Comparison of ENCODE assay signal across 12 mouse cellular contexts in the genomic region with DNA sequence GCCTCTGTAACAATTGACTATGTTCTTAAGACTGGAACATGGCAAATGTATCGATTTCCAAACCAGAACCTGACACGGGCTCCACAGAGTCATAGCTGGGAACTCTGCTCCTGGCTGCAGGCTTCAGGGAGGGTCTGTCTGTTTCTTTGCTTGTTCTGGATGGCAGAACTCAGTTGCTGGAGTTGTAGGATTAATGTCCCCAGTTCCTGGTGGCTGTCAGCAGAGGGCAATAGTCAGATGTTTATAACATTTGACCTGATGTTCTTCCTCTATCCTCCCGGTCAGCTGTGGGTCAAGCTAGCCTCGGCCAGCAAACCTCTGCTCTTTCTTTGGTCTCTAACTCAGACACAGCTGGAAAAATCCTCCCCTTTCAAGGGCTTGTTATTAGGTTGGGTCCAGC.
DNase-seq lines count a peak whose midpoint lies in the region; ATAC-seq and TF ChIP-seq lines count a peak whose summit lies in the region.
"Had no signal": no experiment of that assay in that cellular context is flagged by ENCODE, and none has a peak within 500 bp of the region (broad histone marks: within the 10 kb centered on the region; RNA-seq: fewer than 3 reads in every experiment).

No protein-coding gene starts in this region.

- intact Hi-C loops in gastrocnemius, adult 2 months (cut with DNase I), result loop anchor here (1.0 to 10.0 kb wide), 2 partner anchors 39 to 412 kb away; no protein-coding TSS in a partner anchor
- intact Hi-C loops in left cerebral cortex, adult 2 months (cut with DNase I), result loop anchor here (5.0 to 10.0 kb wide), 4 partner anchors 60 to 565 kb away; no protein-coding TSS in a partner anchor
- intact Hi-C loops in left cerebral cortex, postnatal 14 days (cut with DNase I), result loop anchor here (2.0 to 5.0 kb wide), 2 partner anchors 98 to 565 kb away; no protein-coding TSS in a partner anchor

- no peaks in the 10 kb centered on the region for H3K4me1 ChIP-seq in ES-Bruce4 (ENCODE audit: control insufficient read depth, insufficient read depth, low read length)
- H3K4me1 ChIP-seq: embryonic facial prominence, embryonic 12.5 days; neural tube, embryonic 12.5 days had no signal

- H3K9me3 ChIP-seq in ES-Bruce4 (replicated peaks; ENCODE audit: control insufficient read depth, insufficient read depth, low read length, poor library complexity, severe bottlenecking), result peaks cover 3% of the 10 kb centered on the region; the same call in 1 of the 2 replicates
- H3K9me3 ChIP-seq: embryonic facial prominence, embryonic 12.5 days had no signal

- peak; percentile 54 for TF ChIP-seq CTCF in gastrocnemius, adult 2 months (IDR thresholded peaks at IDR 0.05)
- peak; percentile 39 for TF ChIP-seq CTCF in left cerebral cortex, adult 2 months (IDR thresholded peaks at IDR 0.05)
- TF ChIP-seq CTCF in ES-Bruce4 (IDR thresholded peaks at IDR 0.05; ENCODE audit: low read depth, low read length), result peak; percentile 7

- H3K27me3 ChIP-seq in ES-Bruce4 (ENCODE audit: control insufficient read depth, insufficient read depth, low read length, poor library complexity, severe bottlenecking), result no peaks in the 10 kb centered on the region
- H3K27me3 ChIP-seq: embryonic facial prominence, embryonic 12.5 days; neural tube, embryonic 12.5 days had no signal

- no peak overlapping the region for H3K9ac ChIP-seq in ES-Bruce4 (ENCODE audit: low read depth, poor library complexity, severe bottlenecking)
- H3K9ac ChIP-seq: embryonic facial prominence, embryonic 12.5 days; neural tube, embryonic 12.5 days had no signal

- TF ChIP-seq POLR2A in ES-Bruce4 (IDR thresholded peaks at IDR 0.05; ENCODE audit: insufficient read depth, low read length), result no peak

- no peak for ATAC-seq in inflammation-experienced regulatory T-cells, adult 6 months
- ATAC-seq: forebrain, embryonic 14.5 days had no signal

- H3K27ac ChIP-seq in gastrocnemius, adult 2 months, result no peak overlapping the region
- peak overlapping the region; percentile 4; the same call in 1 of the 2 replicates for H3K27ac ChIP-seq in left cerebral cortex, adult 2 months
- H3K27ac ChIP-seq in ES-Bruce4 (ENCODE audit: insufficient read depth, low read length), result no peak overlapping the region
- H3K27ac ChIP-seq: embryonic facial prominence, embryonic 12.5 days; macrophage; neural tube, embryonic 12.5 days had no signal

- no peak for TF ChIP-seq EP300 in ES-Bruce4 (IDR thresholded peaks at IDR 0.05; ENCODE audit: insufficient read depth, low read depth, low read length)

- no peaks in the 10 kb centered on the region for H3K36me3 ChIP-seq in ES-Bruce4 (ENCODE audit: control insufficient read depth, insufficient read depth, low read length, poor library complexity, severe bottlenecking)
- H3K36me3 ChIP-seq: embryonic facial prominence, embryonic 12.5 days; neural tube, embryonic 12.5 days had no signal

- no peak overlapping the region for H3K4me3 ChIP-seq in gastrocnemius, adult 2 months
- H3K4me3 ChIP-seq in left cerebral cortex, adult 2 months, result no peak overlapping the region
- H3K4me3 ChIP-seq in ES-Bruce4 (ENCODE audit: low read depth, low read length), result no peak overlapping the region
- H3K4me3 ChIP-seq: embryonic facial prominence, embryonic 12.5 days; neural tube, embryonic 12.5 days had no signal

- peak; percentile 36 for DNase-seq in gastrocnemius, adult 2 months
- DNase-seq in gastrocnemius, postnatal 25 days, result no peak
- no peak for DNase-seq in left cerebral cortex, adult 2 months (ENCODE audit: extremely low spot score in 1 of 2, low spot score in 2 of 2)
- DNase-seq in left cerebral cortex, postnatal 14 days (ENCODE audit: low spot score in 2 of 2), result no peak
- DNase-seq in heart, postnatal 4 days, result peak; percentile 18
- DNase-seq in urinary bladder, postnatal 4 days (ENCODE audit: low spot score in 2 of 2), result no peak

Comparison
In these comparisons a context has a peak if more than half of its experiments do, and no peak if none do; other contexts are left out.
1. DNase-seq: peak in gastrocnemius, adult 2 months (single experiment) and heart, postnatal 4 days (single experiment); none in gastrocnemius, postnatal 25 days (single experiment), left cerebral cortex, adult 2 months (0 of 2), left cerebral cortex, postnatal 14 days (0 of 2) and urinary bladder, postnatal 4 days (0 of 2).
2. Peak in every context shown above with its lines, with median percentiles within 50 percentile points of each other: CTCF ChIP-seq.